Mouse (Mus musculus) naive thymus-derived CD4-positive, alpha-beta T cell, adult 5 months (primary cell): ENCODE measurements around the gene Pop5. TPM values are rescaled to one million over a fixed set of nuclear protein-coding genes. Genes with fewer than 3 reads are reported as not detected.

Experiments used
- polyA plus RNA-seq: library from polyadenylated mRNA; unstranded; fragments of 100-300 nt; shearing (Covaris generic); gene quantifications from one replicate; pipeline ENCODE4 v1.2.1, GENCODE M21; 2017

Pop5 gene
- 216 TPM for polyA plus RNA-seq

GRCm38 (mm10) chr5:115235786-115236263 lies at the start of gene Pop5:
Gene Pop5, plus strand, starts transcription at chr5:115235836.

DNA sequence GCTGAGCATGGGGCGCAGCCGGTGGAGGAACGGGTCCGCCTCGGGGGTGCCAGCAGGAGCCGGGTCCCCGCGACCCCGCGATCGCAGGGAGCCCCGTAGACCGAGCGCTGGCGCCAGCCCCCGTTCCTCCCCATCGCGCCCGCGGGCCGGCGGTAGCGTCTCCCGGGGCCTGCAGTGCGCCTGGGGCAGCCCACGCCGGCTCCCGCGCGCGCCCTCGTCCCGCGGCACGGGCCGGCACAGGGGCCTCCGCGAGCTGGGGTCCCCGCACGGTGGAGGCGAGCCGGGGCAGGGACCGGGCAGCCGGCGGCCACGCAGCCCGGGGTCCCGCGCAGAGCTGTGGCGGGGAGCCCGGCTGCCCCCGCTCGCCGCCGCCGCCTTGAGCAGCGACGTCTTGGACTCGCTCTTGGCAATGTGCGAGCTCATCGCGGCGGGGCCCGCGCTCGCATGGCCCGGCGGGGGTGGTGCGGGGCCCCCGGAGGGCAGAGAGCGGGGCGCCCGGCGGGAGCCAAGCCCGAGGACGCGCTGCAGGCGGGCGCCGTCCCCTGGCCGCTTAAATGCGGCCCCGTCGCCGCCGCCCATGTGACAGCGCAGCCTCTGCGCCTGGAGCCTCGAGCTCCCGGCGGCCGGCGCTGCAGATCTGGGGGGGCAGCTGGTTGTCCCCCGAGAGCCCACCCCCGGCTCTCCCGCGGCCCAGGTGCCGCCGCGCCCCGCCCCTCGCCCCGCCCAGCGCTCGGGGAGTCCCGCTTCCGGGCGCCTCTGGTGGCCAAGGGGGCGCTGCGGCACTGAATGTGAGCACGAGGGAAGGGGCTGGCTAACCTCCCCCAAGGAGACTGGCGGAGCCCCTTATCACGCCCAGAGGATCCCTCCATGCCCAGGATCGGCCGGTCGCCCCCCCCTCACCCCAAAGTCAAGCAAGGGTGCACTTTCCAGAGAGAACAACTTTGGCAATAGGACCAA lies 41.7 kb upstream of the Pop5 start, which contains the start of gene Cabp1:
TSS of gene Cabp1 (minus strand) at position 713 of the 957 bp plus-strand sequence.

DNA sequence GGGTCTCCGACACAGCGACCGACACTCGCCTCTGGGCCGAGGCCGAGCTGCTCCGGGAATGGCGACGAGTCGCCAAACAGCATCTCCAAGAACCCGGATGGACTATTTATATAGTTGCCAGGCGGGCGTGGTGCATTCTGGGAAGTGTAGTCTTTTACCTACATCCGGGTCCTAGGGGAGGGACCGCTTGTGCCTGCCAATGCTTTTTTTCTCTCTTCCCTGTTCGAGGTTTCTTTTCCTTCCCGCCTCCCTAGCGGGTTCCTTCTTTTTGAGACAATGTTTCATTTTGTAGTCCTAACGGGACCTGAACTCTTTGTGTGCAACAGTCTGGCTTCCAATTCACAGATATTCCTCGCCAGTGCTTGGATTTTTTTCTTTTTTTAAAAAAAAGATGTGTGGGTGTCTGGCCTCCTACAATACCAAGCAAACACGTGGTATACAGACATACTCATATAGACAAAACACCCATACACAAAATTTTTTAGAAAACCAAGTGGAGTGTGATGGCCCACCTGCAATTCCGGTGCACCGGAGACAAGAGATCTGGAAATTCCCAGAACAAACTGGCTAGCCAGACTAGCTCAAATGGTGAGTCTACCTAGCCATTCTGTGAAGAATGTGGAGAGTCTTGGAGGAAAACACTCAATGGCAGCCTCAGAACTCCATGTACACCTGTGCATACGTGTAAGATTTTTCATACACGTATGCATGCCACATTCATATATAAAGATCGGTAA lies 37.3 kb downstream of the Pop5 start, which contains the start of gene Rnf10:
TSS of gene Rnf10 (minus strand) at position 87 of the 737 bp plus-strand sequence.

DNA sequence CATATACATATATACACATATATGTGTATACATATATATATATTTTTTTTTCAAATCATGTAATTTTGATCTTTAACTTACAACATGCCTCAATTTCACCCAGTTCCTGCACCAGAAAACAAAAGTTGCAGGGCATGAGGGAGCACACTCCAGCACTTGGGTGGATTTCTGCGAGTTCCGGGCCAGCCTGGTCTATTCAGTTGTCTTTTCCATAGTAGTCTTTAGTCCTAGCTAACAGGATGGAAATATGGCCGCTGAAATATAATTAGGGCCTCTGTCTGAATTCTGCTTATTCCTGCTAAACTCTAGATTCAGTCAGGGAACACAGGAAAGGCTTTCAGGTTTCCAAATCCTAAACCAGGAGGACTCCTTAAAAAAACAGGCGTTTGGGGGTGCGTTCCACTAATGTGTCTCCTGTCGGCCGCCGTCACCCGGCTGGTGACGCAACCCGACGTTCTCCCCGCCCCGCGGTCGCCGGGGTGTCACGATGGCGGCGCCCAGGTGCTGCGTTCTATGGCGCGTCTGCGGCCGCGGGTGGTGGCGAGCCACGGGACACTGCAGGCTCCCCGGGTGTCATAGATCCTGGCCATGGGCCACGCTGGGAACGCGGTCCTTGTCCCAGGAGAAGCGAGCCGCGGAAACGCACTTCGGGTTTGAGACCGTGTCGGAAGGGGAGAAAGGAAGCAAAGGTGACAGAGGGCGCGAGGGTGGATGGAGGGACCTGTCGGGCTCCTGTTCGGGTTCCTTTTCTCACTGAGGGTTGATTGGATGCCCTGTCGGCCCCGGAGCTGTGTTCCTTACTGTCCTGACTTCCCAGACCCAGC lies 43.8 kb downstream of the Pop5 start, which contains the start of gene Coq5:
TSS of gene Coq5 (plus strand) at position 441 of the 824 bp plus-strand sequence.

Other genes with a start within 250 kb of the Pop5 start
- 64.1 TPM for gene Sppl3, start 224.7 kb upstream of the Pop5 start, polyA plus RNA-seq
- gene Gm10401, start 137.5 kb upstream of the Pop5 start, polyA plus RNA-seq, result not detected
- 20.8 TPM for gene Acads, start 116.5 kb upstream of the Pop5 start, polyA plus RNA-seq
- gene Unc119b, start 100.9 kb upstream of the Pop5 start, polyA plus RNA-seq, result 38.8 TPM
- gene Mlec, start 77.7 kb upstream of the Pop5 start, polyA plus RNA-seq, result 101 TPM
- not detected for gene Cabp1, start 41.5 kb upstream of the Pop5 start, polyA plus RNA-seq
- gene Rnf10, start 37.1 kb downstream of the Pop5 start, polyA plus RNA-seq, result 168 TPM
- 44.7 TPM for gene Coq5, start 43.8 kb downstream of the Pop5 start, polyA plus RNA-seq
- 316 TPM for gene Dynll1, start 65.2 kb downstream of the Pop5 start, polyA plus RNA-seq
- gene Srsf9, start 91.3 kb downstream of the Pop5 start, polyA plus RNA-seq, result 72.7 TPM
- gene Gatc, start 105.3 kb downstream of the Pop5 start, polyA plus RNA-seq, result 9.4 TPM
- gene Triap1, start 105.4 kb downstream of the Pop5 start, polyA plus RNA-seq, result 33.6 TPM
- gene Cox6a1, start 113.1 kb downstream of the Pop5 start, polyA plus RNA-seq, result 471 TPM
- 0.21 TPM for gene Msi1, start 193.8 kb downstream of the Pop5 start, polyA plus RNA-seq
- not detected for gene Pla2g1b, start 230.4 kb downstream of the Pop5 start, polyA plus RNA-seq
- 9.6 TPM for gene Sirt4, start 248.9 kb downstream of the Pop5 start, polyA plus RNA-seq